Mouse (Mus musculus) leukemia stem cell, adult 10-12 weeks (primary cell): Measurements from ENCODE around the gene 4930402H24Rik. TPM values are rescaled to one million over a fixed set of nuclear protein-coding genes. Genes with fewer than 3 reads are reported as not detected.

Experiments used
- polyA plus RNA-seq: library from polyadenylated mRNA; stranded (reverse); fragments of >175 nt; gene quantifications from 2 replicates; pipeline ENCODE4 v1.2.3, GENCODE M21; 2012; ENCODE audit warnings: low replicate concordance

The 4930402H24Rik gene
- 5.3 and 8.8 TPM in 2 replicates for polyA plus RNA-seq

GRCm38 (mm10) chr2:130905751-130906583 is at the start of gene 4930402H24Rik, which contains the start of gene Atrn:
4930402H24Rik (minus strand) TSS chr2:130906406.
Atrn (plus strand) TSS chr2:130906495.

GRCm38 (mm10) chr2:130697153-130697810 is 208.9 kb downstream of the 4930402H24Rik start, which contains the start of gene Slc4a11:
Slc4a11 (minus strand) TSS chr2:130697519.

GRCm38 (mm10) chr2:130667559-130667958 is 238.6 kb downstream of the 4930402H24Rik start, which contains the start of gene Itpa:
Itpa (plus strand) TSS chr2:130667610.

GRCm38 (mm10) chr2:130664102-130664701 is 242.0 kb downstream of the 4930402H24Rik start, which contains the start of gene Ddrgk1:
Ddrgk1 (minus strand) TSS chr2:130664659.

Other genes starting within 250 kb of the 4930402H24Rik start
- gene Ddrgk1, start 241.7 kb downstream of the 4930402H24Rik start, polyA plus RNA-seq = 111 and 170 TPM in 2 replicates
- gene Itpa, start 238.8 kb downstream of the 4930402H24Rik start, polyA plus RNA-seq = 4.7 and 10.8 TPM in 2 replicates
- 0.40 and 0.55 TPM in 2 replicates for gene Slc4a11, start 208.9 kb downstream of the 4930402H24Rik start, polyA plus RNA-seq
- 1.9 and 3.6 TPM in 2 replicates for gene Atrn, start 89 bp upstream of the 4930402H24Rik start, polyA plus RNA-seq
- 0.84 and 8.2 TPM in 2 replicates for gene Gfra4, start 136.7 kb upstream of the 4930402H24Rik start, polyA plus RNA-seq
- gene Adam33, start 157.4 kb upstream of the 4930402H24Rik start, polyA plus RNA-seq = 0.52 TPM in 1 of 2 replicates, not detected in the other
- 2.5 and 10.5 TPM in 2 replicates for gene Siglec1, start 180.4 kb upstream of the 4930402H24Rik start, polyA plus RNA-seq
- gene Hspa12b, start 220.9 kb upstream of the 4930402H24Rik start, polyA plus RNA-seq = 0.67 and 1.5 TPM in 2 replicates
- gene Gm11037, start 227.1 kb upstream of the 4930402H24Rik start, polyA plus RNA-seq = not detected in 2 replicates